Mouse (Mus musculus) C2C12 (cell line): ENCODE measurements around the gene Foxo3.

ENCODE experiments used
- CTCF ChIP-seq: IDR thresholded peaks from one replicate; pipeline ENCODE4 v1.5.1; 2011; ENCODE audit not compliant: control insufficient read depth, insufficient read depth, insufficient read length
- MYOG ChIP-seq: IDR thresholded peaks from one replicate; pipeline ENCODE4 v1.6.1; 2011; ENCODE audit not compliant: control insufficient read depth, insufficient read length; ENCODE audit errors: extremely low read depth

DNA sequence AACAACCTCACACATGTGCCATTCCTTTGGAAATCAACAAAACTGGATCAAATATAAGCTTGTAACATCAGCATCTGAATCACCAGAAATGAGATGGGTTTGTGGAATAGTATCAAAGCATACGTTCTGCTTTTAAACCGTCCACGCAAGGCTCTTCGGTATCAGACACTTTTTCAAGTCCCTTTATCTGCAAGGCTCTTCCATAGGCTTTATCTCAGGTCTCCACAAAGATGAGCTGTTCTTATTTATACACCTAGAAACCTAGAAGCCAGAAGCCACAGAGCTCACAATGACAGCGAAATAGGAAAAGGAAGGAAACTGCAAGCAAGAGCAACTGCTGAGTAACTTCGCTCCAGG, 3.2 kb downstream of the Foxo3 start:
- TF ChIP-seq CTCF = no peak
- TF ChIP-seq MYOG = no peak
